Comparison of ENCODE assay signal across 9 mouse cellular contexts in the genomic region with DNA sequence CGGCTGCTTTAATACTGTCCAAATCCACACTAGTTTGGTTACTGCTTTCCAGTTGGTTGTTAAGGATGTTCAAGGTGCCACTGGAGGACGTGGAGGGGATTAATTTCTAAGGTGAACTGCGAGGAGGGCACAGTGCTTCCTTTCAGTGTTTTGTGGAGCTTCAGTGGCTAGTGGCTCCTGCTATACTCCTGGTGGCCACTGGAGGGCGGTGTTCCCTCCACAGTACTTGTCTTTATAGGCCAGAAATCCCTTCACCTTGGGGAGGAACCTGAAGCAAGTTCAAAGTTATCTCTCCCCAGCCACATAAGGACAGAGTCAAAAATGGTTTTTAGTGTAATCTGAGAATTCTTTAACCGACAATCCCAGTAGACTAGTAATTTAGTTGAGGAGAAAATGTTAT.
DNase-seq lines count a peak whose midpoint lies in the region; ATAC-seq lines count a peak whose summit lies in the region.
"Had no signal": no experiment of that assay in that cellular context is flagged by ENCODE, and none has a peak within 500 bp of the region (broad histone marks: within the 10 kb centered on the region; RNA-seq: fewer than 3 reads in every experiment).

No protein-coding gene starts in this region.

- WGBS in embryonic facial prominence, embryonic 14.5 days = 35% methylated on average over 5 of the region's 5 CpGs
- WGBS in liver, embryonic 13.5 days (ENCODE audit: insufficient replicate concordance) = 30% methylated on average over 5 of the region's 5 CpGs

- H3K4me3 ChIP-seq in embryonic facial prominence, embryonic 14.5 days (ENCODE audit: low read depth, low read length) = no peak overlapping the region
- no peak overlapping the region for H3K4me3 ChIP-seq in liver, embryonic 13.5 days (replicated peaks)
- H3K4me3 ChIP-seq: hindbrain, embryonic 15.5 days had no signal

- no peak for ATAC-seq in embryonic facial prominence, embryonic 14.5 days (ENCODE audit: low read depth)
- ATAC-seq in liver, embryonic 13.5 days (ENCODE audit: low read depth) = no peak

- no peaks in the 10 kb centered on the region for H3K9me3 ChIP-seq in embryonic facial prominence, embryonic 14.5 days (ENCODE audit: control insufficient read depth, low read length)
- H3K9me3 ChIP-seq in liver, embryonic 13.5 days (replicated peaks) = no peaks in the 10 kb centered on the region
- H3K9me3 ChIP-seq: hindbrain, embryonic 15.5 days had no signal

- H3K36me3 ChIP-seq in embryonic facial prominence, embryonic 14.5 days (ENCODE audit: control insufficient read depth, insufficient read depth, low read length) = peaks cover 64% of the 10 kb centered on the region
- H3K36me3 ChIP-seq in liver, embryonic 13.5 days = peaks cover 12% of the 10 kb centered on the region

- H3K4me2 ChIP-seq in embryonic facial prominence, embryonic 14.5 days (ENCODE audit: low read depth, low read length) = no peak overlapping the region
- no peak overlapping the region for H3K4me2 ChIP-seq in liver, embryonic 13.5 days
- H3K4me2 ChIP-seq: hindbrain, embryonic 15.5 days had no signal

- H3K4me1 ChIP-seq in embryonic facial prominence, embryonic 14.5 days (ENCODE audit: control insufficient read depth, insufficient read depth, low read length) = no peaks in the 10 kb centered on the region
- H3K4me1 ChIP-seq in liver, embryonic 13.5 days (replicated peaks) = no peaks in the 10 kb centered on the region
- H3K4me1 ChIP-seq: hindbrain, embryonic 15.5 days had no signal

- no peak overlapping the region for H3K9ac ChIP-seq in embryonic facial prominence, embryonic 14.5 days (ENCODE audit: low read depth, low read length)
- H3K9ac ChIP-seq in liver, embryonic 13.5 days = no peak overlapping the region
- H3K9ac ChIP-seq: hindbrain, embryonic 15.5 days had no signal

- no peaks in the 10 kb centered on the region for H3K27me3 ChIP-seq in embryonic facial prominence, embryonic 14.5 days (replicated peaks; ENCODE audit: control insufficient read depth, insufficient read depth, low read length)
- no peaks in the 10 kb centered on the region for H3K27me3 ChIP-seq in liver, embryonic 13.5 days
- H3K27me3 ChIP-seq: hindbrain, embryonic 15.5 days had no signal

- DNase-seq in urinary bladder, postnatal 14 days (ENCODE audit: low spot score) = peak; percentile 50
- no peak for DNase-seq in urinary bladder, postnatal 10 days (ENCODE audit: low spot score)
- peak; percentile 80 for DNase-seq in brain, adult 2 months (ENCODE audit: low read depth, low spot score)
- peak; percentile 32 for DNase-seq in embryonic facial prominence, embryonic 14.5 days (ENCODE audit: low spot score)
- peak; percentile 17 to 53 for DNase-seq in kidney, adult 8-10 months
- peak; percentile 24 for DNase-seq in liver, embryonic 13.5 days
- DNase-seq in retina, postnatal 1 day = peak; percentile 63
- no peak for DNase-seq in T-cell, adult 2 months (ENCODE audit: low spot score)

- H3K27ac ChIP-seq in embryonic facial prominence, embryonic 14.5 days (replicated peaks; ENCODE audit: low read depth, low read length) = no peak overlapping the region
- H3K27ac ChIP-seq in liver, embryonic 13.5 days = no peak overlapping the region
- H3K27ac ChIP-seq: hindbrain, embryonic 15.5 days had no signal

Comparison
In these comparisons a context has a peak if more than half of its experiments do, and no peak if none do; other contexts are left out.
1. DNase-seq: peak in urinary bladder, postnatal 14 days (single experiment), brain, adult 2 months (single experiment), embryonic facial prominence, embryonic 14.5 days (single experiment), kidney, adult 8-10 months (2 of 2), liver, embryonic 13.5 days (single experiment) and retina, postnatal 1 day (single experiment); none in urinary bladder, postnatal 10 days (single experiment) and T-cell, adult 2 months (single experiment).